Mouse (Mus musculus) embryonic facial prominence, embryonic 11.5 days (tissue): ENCODE data around the gene Daam1. TPM values are rescaled to one million over a fixed set of nuclear protein-coding genes. Genes with fewer than 3 reads are reported as not detected.

Source experiments
- ATAC-seq: fragments of 200-750 bp; cut with Nextera tagmentation; replicated peaks from 2 replicates; pipeline ENCODE4 v1.8.0; 2017; ENCODE audit warnings: low read depth; ENCODE audit not compliant: insufficient number of reproducible peaks, low FRiP score, low TSS enrichment
- DNase-seq: peaks from one replicate; pipeline ENCODE4 v3.0.0-alpha.2; 2015; ENCODE audit warnings: low spot score
- H3K27ac ChIP-seq: fragments of 300-500 bp; sonication (generic); replicated peaks from 2 replicates; pipeline ENCODE4 v1.5.1; 2014; ENCODE audit warnings: mild to moderate bottlenecking, low read depth, low read length, control low read depth
- H3K27me3 ChIP-seq: fragments of 300-500 bp; sonication (generic); 2 replicates; pipeline ENCODE4 v1.6.1; 2014; ENCODE audit warnings: mild to moderate bottlenecking, low read length, moderate library complexity, mixed read lengths; ENCODE audit not compliant: control insufficient read depth, insufficient read depth
- H3K36me3 ChIP-seq: fragments of 300-500 bp; sonication (generic); replicated peaks from 2 replicates; pipeline ENCODE4 v1.6.1; 2014; ENCODE audit warnings: low read depth, mild to moderate bottlenecking, low read length, moderate library complexity, mixed read lengths; ENCODE audit not compliant: control insufficient read depth, insufficient read depth
- H3K4me1 ChIP-seq: fragments of 300-500 bp; sonication (generic); 2 replicates; pipeline ENCODE4 v1.6.1; 2014; ENCODE audit warnings: low read length, mixed read lengths; ENCODE audit not compliant: control insufficient read depth, insufficient read depth
- H3K4me2 ChIP-seq: fragments of 300-500 bp; sonication (generic); 2 replicates; pipeline ENCODE4 v1.6.1; 2014; ENCODE audit warnings: low read depth, mild to moderate bottlenecking, control low read depth, low read length, moderate library complexity
- H3K4me3 ChIP-seq: fragments of 300-500 bp; sonication (generic); 2 replicates; pipeline ENCODE4 v1.5.1; 2014; ENCODE audit warnings: low read depth, low read length, control low read depth
- H3K9ac ChIP-seq: fragments of 300-500 bp; sonication (generic); replicated peaks from 2 replicates; pipeline ENCODE4 v1.6.1; 2014; ENCODE audit warnings: mild to moderate bottlenecking, control low read depth, low read length
- H3K9me3 ChIP-seq: fragments of 300-500 bp; sonication (generic); replicated peaks from 2 replicates; pipeline ENCODE4 v1.6.1; 2016; ENCODE audit warnings: mild to moderate bottlenecking, low read length, inconsistent platforms, mixed read lengths; ENCODE audit not compliant: control insufficient read depth
- WGBS: fragments of 180-500 bp; shearing (Covaris S2); extraction: QIAGEN DNeasy Blood & Tissue Kit; methylation state at CpG from one replicate; pipeline ENCODE4 v1.1.7; 2014; 5-methylcytosine and 5-hydroxymethylcytosine counted together
- polyA plus RNA-seq: library from polyadenylated mRNA; unstranded; fragments of >200 nt; fragmentation: Nextera tagmentation; extraction: Ambion mirVana; gene quantifications from 2 replicates; pipeline ENCODE4 v1.2.1, GENCODE M21; 2014

Daam1 gene
- polyA plus RNA-seq, 1 experiment from 2014 or later: 16.3 TPM

DNA sequence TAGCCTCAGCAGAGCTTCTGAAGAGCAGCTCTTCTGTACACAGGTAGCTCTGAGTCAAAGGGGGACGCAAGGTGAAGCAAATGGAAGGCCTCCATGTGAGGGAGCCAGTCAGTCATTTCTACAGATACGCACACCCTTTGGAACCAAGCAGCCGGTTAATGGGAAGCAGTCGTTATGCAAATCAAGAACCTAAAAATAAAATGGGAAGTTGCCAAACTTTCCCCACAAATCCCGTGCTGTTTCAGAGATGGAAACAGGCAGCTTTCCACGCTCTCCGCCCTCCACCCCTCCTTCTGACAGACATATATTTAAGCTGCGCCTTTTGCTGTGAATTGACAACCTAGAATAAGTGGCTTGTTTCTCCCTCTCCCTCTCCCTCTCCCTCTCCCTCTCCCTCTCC is 150.4 kb downstream of the Daam1 start:
- Histone ChIP-seq H3K4me2 (no peak overlapping the region), H3K4me3 (no peak overlapping the region), H3K27ac (no peak overlapping the region), H3K27me3 (no peaks in the 10 kb centered on the region), H3K9me3 (no peaks in the 10 kb centered on the region), H3K36me3 (no peaks in the 10 kb centered on the region; the same call in 1 of the 2 replicates), H3K9ac (no peak overlapping the region), H3K4me1 (no peaks in the 10 kb centered on the region)
- DNase-seq (no peak), ATAC-seq (no peak)
- 85% methylated on average over 8 of the region's 8 CpGs for WGBS

DNA sequence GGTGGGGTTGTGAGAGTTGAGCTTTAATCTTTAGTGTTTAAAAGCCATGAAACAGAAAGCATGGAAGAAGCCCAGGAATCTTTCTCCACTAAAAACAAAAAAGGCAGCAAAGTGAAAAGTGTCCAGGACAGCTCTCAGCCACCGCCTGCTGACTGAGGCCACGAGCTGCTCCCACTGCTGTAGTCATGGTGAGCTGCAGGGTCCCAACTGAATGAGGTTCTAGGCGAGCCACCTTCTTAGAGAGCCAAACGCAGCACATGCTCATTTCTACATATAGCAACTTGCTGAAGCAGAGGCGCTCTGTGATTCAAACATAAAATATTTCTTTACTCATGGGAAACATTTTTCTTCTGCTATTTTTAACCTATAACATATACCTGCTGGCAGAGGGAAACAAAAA is 150.9 kb downstream of the Daam1 start:
- H3K4me2 ChIP-seq: no peak overlapping the region
- no peaks in the 10 kb centered on the region for H3K27me3 ChIP-seq
- no peaks in the 10 kb centered on the region; the same call in 1 of the 2 replicates for H3K36me3 ChIP-seq
- no peaks in the 10 kb centered on the region for H3K9me3 ChIP-seq
- H3K4me1 ChIP-seq: no peaks in the 10 kb centered on the region
- no peak overlapping the region for H3K4me3 ChIP-seq
- DNase-seq: no peak
- WGBS: 83% methylated on average over 5 of the region's 5 CpGs
- ATAC-seq: no peak
- H3K9ac ChIP-seq: no peak overlapping the region
- no peak overlapping the region for H3K27ac ChIP-seq

DNA sequence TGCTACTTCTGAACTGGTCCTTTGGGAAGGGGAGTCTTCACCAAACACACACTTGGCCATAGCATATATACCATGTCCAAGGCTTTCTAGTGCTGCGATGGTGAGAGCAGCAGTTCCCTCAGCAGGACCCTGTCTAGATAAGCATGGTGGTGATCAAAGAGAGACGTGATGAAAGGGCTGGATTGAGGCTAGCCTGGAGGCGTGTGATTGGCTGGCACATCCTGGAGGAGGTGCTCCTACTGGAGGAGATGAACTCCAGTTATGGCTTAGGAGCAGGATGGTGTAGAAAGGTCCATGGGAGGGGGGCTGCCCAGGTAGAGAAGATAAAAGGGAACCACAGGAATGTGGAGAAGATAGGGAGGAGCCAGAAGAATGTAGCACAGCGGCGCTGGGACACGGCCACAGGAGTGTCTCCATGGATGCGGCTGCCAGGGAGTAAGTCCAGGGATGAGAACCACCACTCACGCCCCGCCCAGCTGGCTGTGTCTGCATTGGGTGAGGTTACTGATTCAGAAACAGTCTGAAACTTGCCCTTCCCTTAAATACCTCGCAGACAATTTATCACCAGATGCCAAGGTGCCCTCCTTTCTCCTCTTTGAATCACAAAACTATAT is 152.3 kb downstream of the Daam1 start:
- DNase-seq (no peak), ATAC-seq (no peak)
- Histone ChIP-seq H3K27me3 (no peaks in the 10 kb centered on the region), H3K36me3 (no peaks in the 10 kb centered on the region; the same call in 1 of the 2 replicates), H3K27ac (no peak overlapping the region), H3K4me2 (no peak overlapping the region), H3K4me3 (no peak overlapping the region), H3K9ac (no peak overlapping the region), H3K9me3 (no peaks in the 10 kb centered on the region), H3K4me1 (no peaks in the 10 kb centered on the region)
- 85% methylated on average over 10 of the region's 10 CpGs for WGBS

GRCm38 (mm10) chr12:71987161-71987560 is 156.3 kb downstream of the Daam1 start:
- no peak for DNase-seq
- peaks cover 2% of the 10 kb centered on the region; the same call in 1 of the 2 replicates for H3K36me3 ChIP-seq

DNA sequence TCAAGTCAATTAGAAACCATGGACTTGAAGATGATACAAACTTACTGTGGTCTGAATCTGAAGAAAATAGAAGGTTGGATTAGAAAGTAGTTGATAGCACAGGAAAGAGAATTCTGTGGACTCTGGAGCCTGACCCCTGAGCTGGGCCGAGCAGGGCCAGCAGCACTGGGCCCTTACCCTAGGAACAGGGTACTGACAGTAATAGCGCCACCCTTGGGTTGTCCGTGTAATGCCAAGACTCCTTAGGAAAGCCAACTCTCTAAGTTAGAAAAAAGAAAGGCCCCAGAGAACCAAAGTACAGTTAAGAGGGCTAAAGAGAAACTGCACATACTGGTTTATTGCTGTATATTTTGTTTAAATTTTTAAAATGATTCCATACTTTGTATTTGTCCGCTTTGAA is 157.0 kb downstream of the Daam1 start:
- no peak overlapping the region for H3K9ac ChIP-seq
- 84% methylated on average over 4 of the region's 4 CpGs for WGBS
- H3K27ac ChIP-seq: no peak overlapping the region
- no peak overlapping the region for H3K4me2 ChIP-seq
- H3K27me3 ChIP-seq: no peaks in the 10 kb centered on the region
- DNase-seq (no peak), ATAC-seq (no peak)
- H3K4me3 ChIP-seq: no peak overlapping the region
- no peaks in the 10 kb centered on the region for H3K9me3 ChIP-seq
- H3K4me1 ChIP-seq: no peaks in the 10 kb centered on the region
- H3K36me3 ChIP-seq: peaks cover 2% of the 10 kb centered on the region; the same call in 1 of the 2 replicates

More at GRCm38 (mm10) chr12:71987161-71987560, 156.3 kb downstream of the Daam1 start:
- Histone ChIP-seq H3K4me3 (no peak overlapping the region), H3K27me3 (no peaks in the 10 kb centered on the region), H3K4me2 (no peak overlapping the region), H3K4me1 (no peaks in the 10 kb centered on the region), H3K9me3 (no peaks in the 10 kb centered on the region), H3K9ac (no peak overlapping the region), H3K27ac (no peak overlapping the region)
- 89% methylated on average over 2 of the region's 2 CpGs for WGBS
- no peak for ATAC-seq

- H3K4me3 ChIP-seq: no peak overlapping the region
- no peaks in the 10 kb centered on the region for H3K9me3 ChIP-seq
- H3K9ac ChIP-seq: no peak overlapping the region
- no peak overlapping the region for H3K4me2 ChIP-seq
- peaks cover 2% of the 10 kb centered on the region; the same call in 1 of the 2 replicates for H3K36me3 ChIP-seq
- no peak overlapping the region for H3K27ac ChIP-seq
- no peak for DNase-seq
- WGBS: 96% methylated on average over 17 of the region's 17 CpGs
- H3K27me3 ChIP-seq: no peaks in the 10 kb centered on the region
- no peak for ATAC-seq
- no peaks in the 10 kb centered on the region for H3K4me1 ChIP-seq
Measured at GRCm38 (mm10) chr12:71989596-71989995, 158.7 kb downstream of the Daam1 start.

GRCm38 (mm10) chr12:71992599-71993210 is 161.8 kb downstream of the Daam1 start:
- DNase-seq (no peak), ATAC-seq (no peak)
- Histone ChIP-seq H3K4me1 (no peaks in the 10 kb centered on the region), H3K4me2 (no peak overlapping the region), H3K27ac (no peak overlapping the region), H3K27me3 (no peaks in the 10 kb centered on the region), H3K9me3 (no peaks in the 10 kb centered on the region), H3K4me3 (no peak overlapping the region), H3K36me3 (peaks cover 2% of the 10 kb centered on the region; the same call in 1 of the 2 replicates), H3K9ac (no peak overlapping the region)
- 93% methylated on average over 18 of the region's 18 CpGs for WGBS

DNA sequence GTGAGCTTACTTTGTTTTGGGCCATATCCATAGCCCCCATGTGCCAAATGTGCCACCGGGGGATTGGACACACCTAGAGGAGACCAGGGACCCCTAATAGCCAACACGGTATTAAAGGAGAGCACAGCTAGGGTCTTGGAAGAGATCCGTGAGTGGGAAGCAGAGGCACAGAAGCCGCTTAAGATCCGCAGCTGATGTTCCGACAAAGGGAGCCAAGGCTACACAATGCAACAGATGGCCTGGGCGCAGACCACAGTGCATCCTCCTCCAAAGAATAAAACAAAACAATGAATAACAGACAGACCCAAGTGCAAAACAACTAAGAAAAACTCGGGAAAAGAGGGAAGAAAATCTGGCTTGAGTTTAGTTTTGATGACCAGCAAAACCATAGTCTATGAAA is 165.0 kb downstream of the Daam1 start:
- Histone ChIP-seq H3K27ac (no peak overlapping the region), H3K4me3 (no peak overlapping the region), H3K9ac (no peak overlapping the region), H3K9me3 (no peaks in the 10 kb centered on the region), H3K36me3 (no peaks in the 10 kb centered on the region), H3K4me2 (no peak overlapping the region), H3K4me1 (no peaks in the 10 kb centered on the region), H3K27me3 (no peaks in the 10 kb centered on the region)
- no peak for ATAC-seq
- 89% methylated on average over 8 of the region's 8 CpGs for WGBS
- no peak for DNase-seq
